Mouse (Mus musculus): Measurements from ENCODE around the gene 1700074P13Rik. TPM values are rescaled to one million over a fixed set of nuclear protein-coding genes. Genes with fewer than 3 reads are reported as not detected.

The 1700074P13Rik gene
- polyA plus RNA-seq, 1 experiment from 2014 or later, result not detected

Other genes starting within 250 kb of the 1700074P13Rik start
- not detected in 2 replicates for gene Moxd2, start 53.1 kb downstream of the 1700074P13Rik start, polyA plus RNA-seq (2015; fragmentation: Nextera tagmentation; extraction: Ambion mirVana)
- not detected in 2 replicates for gene Prss58, start 40.2 kb downstream of the 1700074P13Rik start, polyA plus RNA-seq (2015; fragmentation: Nextera tagmentation; extraction: Ambion mirVana)
- gene Gm4744, start 11.3 kb upstream of the 1700074P13Rik start, polyA plus RNA-seq (2015; fragmentation: Nextera tagmentation; extraction: Ambion mirVana), result not detected in 2 replicates
- not detected in 2 replicates for gene 1810009J06Rik, start 24.2 kb upstream of the 1700074P13Rik start, polyA plus RNA-seq (2015; fragmentation: Nextera tagmentation; extraction: Ambion mirVana)
- not detected in 2 replicates for gene Gm2663, start 58.9 kb upstream of the 1700074P13Rik start, polyA plus RNA-seq (2015; fragmentation: Nextera tagmentation; extraction: Ambion mirVana)
- not detected in 2 replicates for gene 2210010C04Rik, start 95.0 kb upstream of the 1700074P13Rik start, polyA plus RNA-seq (2015; fragmentation: Nextera tagmentation; extraction: Ambion mirVana)